Mouse (Mus musculus): ENCODE measurements around the gene Nufip1.
"Not testable (repeated sequence)": the region's sequence is repeated elsewhere in the genome, so short reads cannot be mapped to it uniquely, and the experiment has no call there.

The Nufip1 gene

DNA sequence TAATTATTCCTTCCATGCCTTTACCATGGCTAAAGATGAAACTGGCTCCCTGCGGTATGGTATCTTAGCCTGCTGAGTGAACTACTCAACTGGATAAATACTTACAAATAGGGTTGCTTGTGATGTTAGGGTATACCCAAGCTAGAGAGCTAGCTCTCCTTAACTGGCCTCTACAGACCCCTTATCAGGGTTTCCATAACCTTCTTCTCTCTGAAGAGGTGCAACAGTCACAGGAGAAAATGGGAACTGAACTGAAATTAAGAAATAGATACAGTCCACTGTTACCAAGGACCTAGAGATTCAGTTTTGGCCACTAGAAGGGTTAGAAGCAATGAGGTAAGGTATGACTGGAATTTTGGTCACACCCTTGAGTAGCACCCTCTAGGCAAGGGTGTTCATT is 34.6 kb downstream of the Nufip1 start:
- no peak for DNase-seq (ENCODE audit: low spot score)

- no peak for DNase-seq (ENCODE audit: low spot score)
These were observed 35.2 kb downstream of the Nufip1 start for GRCm38 (mm10) chr14:76145868-76146267.

- DNase-seq (ENCODE audit: low spot score) = no peak
These were observed 36.4 kb downstream of the Nufip1 start for GRCm38 (mm10) chr14:76147061-76147460.

DNA sequence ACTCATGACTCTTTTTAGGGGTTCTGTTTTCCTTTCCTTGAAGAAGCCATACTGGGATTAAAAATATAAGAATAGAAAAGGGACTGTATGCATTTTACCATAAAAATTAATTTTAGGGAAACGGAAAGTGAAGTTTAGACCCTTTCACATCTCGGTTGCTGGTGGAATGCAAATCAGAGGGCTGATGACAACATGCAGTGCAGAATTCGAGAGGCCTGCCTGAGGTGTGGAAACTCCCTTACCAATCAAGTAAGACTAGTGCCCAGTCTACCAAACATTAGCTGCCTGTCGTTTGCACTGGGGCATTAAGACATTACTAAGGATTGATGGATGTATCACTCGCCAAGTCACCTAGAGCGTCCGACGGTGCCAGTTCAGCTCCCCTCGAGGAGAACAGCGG is 37.6 kb downstream of the Nufip1 start:
- DNase-seq (ENCODE audit: low spot score) = no peak

DNA sequence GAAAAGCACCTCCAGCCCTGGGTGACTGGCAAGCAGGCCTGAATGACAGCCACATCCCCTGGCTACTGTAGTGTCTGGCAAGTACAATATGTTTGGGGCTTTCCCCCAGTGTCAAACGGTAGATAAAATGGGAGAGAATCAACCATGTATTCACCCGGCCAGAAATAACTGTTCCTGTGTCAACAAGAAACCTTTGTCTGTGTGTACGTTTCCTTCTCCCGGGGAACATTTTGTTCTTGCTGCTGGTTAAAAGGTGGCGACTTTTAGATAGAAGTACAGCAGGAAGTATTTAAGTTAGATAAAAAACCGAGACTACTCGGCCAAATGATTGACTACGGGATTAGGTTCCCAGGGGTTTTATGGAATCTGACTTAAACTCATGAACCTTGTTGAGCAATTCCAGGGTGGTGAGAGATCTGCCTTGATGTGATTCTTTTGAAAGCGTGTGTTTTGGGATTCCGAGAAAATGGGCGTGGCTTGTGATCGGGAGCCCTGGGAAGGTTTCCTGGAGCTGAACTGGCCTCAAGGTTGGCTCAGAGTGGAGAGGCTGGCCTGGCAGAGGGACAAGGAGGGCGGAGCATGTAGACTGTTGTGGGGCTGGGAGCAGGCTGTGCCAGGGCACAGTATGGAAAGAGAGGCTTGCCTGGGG is 39.0 kb downstream of the Nufip1 start:
- peak; percentile 62 for DNase-seq (ENCODE audit: low spot score)

DNA sequence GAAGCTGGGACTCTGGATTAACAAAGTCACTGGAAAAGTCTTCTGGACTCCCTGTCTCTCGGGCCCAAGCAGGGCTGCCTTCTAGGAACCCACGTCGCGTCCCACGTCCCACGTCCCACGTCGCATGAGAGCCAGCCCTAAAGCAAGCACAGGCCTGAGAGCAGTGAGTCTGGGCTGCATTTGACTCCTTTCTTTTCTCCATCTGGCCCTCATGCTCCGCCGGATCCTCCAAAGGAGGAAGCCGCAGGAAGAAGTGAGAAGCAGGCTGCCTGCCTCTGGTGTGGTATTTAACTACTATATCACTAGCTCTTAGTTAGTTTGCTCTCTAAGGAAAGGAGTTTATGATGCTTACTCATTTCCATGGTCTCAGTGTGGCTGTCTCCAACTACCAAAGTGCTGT is 39.8 kb downstream of the Nufip1 start:
- no peak for DNase-seq (ENCODE audit: low spot score)

- no peak for DNase-seq (ENCODE audit: low spot score)
These were observed 40.3 kb downstream of the Nufip1 start for GRCm38 (mm10) chr14:76151011-76151410.

GRCm38 (mm10) chr14:76151820-76152161 is 41.1 kb downstream of the Nufip1 start:
- DNase-seq (ENCODE audit: low spot score) = no peak

DNA sequence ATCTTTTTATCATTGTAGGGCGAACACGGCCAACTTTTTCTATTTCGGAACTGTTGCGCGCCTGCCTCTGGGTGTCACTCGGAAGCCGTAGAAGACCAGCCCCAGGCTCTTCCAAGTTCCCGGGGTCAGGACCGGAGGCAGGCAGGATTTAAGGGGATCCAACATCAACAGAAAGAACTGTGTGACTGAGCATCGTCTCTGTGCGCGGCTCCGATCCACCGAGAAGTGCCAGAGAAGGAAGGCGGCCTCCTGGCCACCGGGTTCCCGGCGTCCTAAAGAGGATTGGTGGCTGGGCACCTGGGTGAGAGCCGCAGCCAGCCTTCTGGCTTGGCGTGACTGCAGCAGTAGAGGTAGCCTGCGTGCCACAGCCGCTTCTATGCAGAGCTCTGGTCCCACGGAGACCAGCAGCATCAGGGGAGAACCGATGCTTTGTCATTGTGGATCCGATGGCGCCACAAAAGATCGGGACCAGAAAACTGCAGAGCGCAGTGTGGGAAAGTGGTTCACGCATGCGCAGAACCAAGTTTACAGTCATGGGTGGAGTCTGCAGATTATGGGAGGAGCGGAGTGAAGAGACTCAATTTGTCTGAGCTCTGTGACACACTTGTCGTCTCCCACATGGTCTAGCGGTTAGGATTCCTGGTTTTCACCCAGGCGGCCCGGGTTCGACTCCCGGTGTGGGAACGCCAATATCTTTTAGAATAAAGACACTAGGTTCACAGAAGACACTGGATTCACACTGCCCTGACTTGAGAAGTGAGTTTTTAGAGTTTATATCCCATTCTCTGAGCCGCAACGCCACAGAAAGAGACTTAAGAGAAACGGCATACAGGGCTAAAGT is 41.7 kb downstream of the Nufip1 start:
- DNase-seq (ENCODE audit: low spot score) = peak; percentile 98

- DNase-seq (ENCODE audit: low spot score) = peak; percentile 47
These were observed 42.4 kb downstream of the Nufip1 start for GRCm38 (mm10) chr14:76153003-76153675.

DNA sequence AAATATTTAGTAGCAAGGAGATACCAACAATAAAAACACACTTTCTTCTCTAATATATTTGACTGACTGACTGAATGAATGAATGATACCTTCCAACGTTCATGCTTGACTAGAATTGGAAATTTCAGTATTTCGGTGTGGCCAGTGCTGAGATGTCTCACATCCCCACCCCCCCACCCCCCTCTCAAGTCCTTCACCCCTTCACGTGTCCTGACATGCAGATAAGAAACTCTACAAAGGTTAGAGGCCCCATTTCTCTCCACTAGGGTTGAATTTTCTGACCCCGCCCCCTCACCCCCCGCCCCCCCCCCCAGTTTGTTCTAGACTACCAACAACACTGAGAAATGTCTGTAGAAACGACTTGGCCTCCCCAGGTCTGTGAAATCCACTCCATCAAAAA is 43.1 kb downstream of the Nufip1 start:
- DNase-seq (ENCODE audit: low spot score) = no peak

DNA sequence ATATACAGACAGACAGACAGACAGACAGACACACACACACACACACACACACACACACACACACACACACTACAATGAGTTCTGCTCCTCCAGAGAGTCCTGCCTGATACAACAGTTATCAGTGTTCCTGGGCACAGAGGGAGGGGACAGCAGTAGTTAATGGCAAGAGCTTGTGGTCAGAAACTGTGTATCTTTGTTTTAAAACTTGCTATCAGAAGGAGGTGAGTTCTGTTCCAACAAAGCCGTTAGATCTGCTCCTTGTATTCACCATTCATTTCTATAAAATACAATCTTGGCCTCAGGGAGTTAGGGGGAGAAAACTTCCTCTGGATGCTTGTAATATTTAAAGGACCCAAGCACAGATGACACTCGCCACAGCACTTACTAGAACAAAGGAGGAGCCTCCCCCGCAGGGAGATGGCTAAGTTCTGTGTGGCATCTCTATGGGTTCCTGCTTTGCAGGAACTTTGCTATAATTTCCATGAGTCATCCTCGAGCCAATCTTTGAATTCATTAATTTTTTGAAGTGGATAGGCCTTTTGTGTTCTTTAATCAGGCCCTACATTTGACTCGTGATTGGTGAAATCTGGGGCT is 47.6 kb downstream of the Nufip1 start:
- DNase-seq (ENCODE audit: low spot score) = no peak

- DNase-seq (ENCODE audit: low spot score) = not testable (repeated sequence)
These were observed 49.9 kb downstream of the Nufip1 start for GRCm38 (mm10) chr14:76160580-76160979.

GRCm38 (mm10) chr14:76164236-76164635 is 53.5 kb downstream of the Nufip1 start:
- DNase-seq (ENCODE audit: low spot score) = no peak

DNA sequence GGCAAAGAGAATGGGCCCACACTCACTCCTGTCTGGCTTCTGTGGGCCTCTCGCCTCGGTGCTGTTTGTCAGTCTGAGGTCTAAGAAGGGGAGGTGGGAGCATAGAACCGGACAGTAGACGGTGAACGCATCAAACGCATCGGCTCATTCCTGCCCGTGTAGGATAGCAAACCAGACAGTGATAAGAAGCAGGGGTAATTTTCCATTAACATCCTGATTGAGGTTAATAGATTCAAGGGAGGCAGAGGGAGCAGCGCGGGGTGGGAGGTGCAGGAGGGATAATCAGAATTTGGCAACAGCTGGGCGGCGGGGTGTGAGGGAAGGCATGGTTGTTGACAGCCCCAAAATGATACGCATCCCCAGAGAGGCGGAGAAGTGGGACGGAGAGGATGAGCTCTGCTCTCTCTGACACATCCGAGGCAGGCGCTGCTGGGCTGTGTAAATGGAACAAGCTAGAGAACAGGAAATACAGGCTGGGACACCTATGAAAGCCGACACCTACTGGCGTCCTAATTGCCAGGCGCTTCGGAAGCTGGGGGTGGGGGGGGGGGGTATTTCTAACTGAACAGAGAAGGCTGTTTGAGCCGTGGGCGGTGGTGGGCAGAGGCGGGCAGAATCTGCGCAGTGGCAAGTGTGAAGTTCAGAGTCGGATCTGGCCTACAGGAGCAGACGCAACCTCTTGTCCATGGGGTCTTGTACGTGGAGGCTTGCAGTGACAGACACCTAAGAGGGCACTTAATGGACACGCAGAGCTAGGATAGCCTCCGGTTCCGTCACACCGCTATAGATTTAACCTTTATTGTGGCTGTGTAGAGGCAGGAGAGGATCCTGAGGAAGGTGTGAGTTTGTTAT is 54.4 kb downstream of the Nufip1 start:
- DNase-seq (ENCODE audit: low spot score) = peak; percentile 65

DNA sequence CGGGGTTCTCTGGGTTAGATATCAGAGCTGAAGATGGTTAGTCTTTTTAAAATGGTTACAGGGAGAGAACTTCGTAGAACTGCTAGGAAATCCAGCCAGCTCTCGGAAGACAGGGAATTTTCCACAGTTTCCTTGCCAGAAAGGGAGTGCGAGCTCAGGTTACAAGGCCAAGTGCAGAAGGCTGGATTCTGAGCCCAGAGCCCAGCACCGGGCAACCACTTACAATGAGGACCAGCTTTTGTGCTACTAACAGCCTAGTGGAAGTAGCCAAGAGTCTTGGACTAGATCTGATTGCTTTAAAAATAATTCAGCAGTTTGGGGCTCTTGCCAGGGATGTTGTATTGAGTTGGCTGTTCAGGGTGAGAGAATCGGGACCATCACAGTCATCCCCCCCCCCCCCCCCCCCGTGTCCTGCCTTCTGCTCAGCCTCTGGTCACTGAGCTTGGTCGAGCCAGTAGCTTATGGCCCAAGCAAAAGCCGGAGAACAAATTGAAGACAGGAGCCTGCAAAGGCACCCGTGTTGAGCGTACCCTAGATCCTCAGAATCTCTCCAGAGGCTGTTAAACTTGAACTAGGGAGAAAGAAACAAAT is 59.3 kb downstream of the Nufip1 start:
- DNase-seq (ENCODE audit: low spot score) = peak; percentile 42

GRCm38 (mm10) chr14:76171285-76171684 is 60.6 kb downstream of the Nufip1 start:
- DNase-seq (ENCODE audit: low spot score) = no peak

DNA sequence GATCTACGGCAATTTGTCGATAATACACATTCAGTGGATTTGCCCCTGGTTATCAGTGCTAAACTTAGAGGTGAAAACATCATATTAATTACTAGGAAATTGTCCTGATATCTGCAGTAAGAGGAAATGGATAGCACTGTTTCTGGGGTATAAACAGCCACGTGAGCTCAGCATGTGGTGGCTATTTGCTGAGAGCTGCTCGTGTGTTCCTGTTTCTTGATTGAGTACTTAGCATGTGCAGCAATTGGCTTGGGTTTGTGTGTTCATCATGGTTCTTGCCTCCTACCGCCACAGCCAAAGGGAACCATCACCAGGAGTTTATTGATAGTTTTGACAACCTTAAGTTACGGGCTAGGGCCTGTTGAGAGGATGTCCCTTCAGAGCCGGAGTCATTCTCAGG is 63.6 kb downstream of the Nufip1 start:
- DNase-seq (ENCODE audit: low spot score) = no peak

DNA sequence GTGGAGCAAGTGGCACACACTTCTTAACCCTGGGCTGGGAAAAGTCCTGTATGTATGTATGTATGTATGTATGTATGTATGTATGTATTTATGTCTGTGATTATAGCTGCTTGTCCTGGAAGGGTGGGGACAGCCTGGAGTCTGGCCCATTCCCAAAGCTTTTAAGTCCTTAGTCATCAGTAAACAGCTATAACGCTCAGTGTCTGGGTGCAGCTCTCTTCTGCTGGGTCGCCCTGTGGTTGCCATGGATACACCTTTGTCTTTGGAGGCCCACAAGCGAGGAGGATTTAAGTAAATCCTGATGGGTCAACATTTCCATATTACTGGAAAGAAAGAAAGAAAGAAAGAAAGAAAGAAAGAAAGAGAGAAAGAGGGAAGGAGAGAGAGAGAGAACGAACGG is 65.1 kb downstream of the Nufip1 start:
- DNase-seq (ENCODE audit: low spot score) = peak; percentile 64

DNA sequence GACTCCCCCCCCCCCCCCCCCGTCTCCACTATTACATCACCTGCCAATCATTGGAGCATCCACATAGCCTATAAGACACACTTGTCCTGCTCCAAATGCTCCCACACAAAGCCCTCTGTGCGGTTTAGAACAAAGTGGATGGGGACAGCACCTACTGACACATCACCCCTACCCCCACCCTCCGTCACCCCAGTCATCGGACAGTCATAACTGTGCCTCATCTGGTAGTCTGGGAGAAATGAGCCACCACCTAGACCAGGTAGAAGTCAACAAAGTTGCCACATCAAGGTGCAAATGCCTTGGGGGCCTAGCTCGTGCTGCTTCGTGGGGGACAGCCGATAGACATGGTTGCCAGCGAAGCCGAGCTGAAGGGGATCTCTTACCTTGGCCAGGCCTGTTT is 66.5 kb downstream of the Nufip1 start:
- DNase-seq (ENCODE audit: low spot score) = no peak

GRCm38 (mm10) chr14:76178447-76178846 is 67.8 kb downstream of the Nufip1 start:
- DNase-seq (ENCODE audit: low spot score) = no peak
